Mouse (Mus musculus) lung, adult 2 months (tissue): ENCODE data around the gene Sparcl1.

Experiments
- CTCF ChIP-seq: fragments of 200-500 bp; IDR thresholded peaks from 2 replicates; pipeline ENCODE4 v1.5.1; 2011; ENCODE audit warnings: mild to moderate bottlenecking, low read length, control low read depth; ENCODE audit not compliant: insufficient read depth
- POLR2A ChIP-seq: fragments of 200-500 bp; IDR thresholded peaks from 2 replicates; pipeline ENCODE4 v1.6.1; 2011; ENCODE audit warnings: low read depth, mild to moderate bottlenecking, control low read depth, low read length, borderline replicate concordance; ENCODE audit errors: extremely low read depth

GRCm38 (mm10) chr5:104048139-104048538 is 65.4 kb downstream of the Sparcl1 start:
- no peak for TF ChIP-seq CTCF
- no peak for TF ChIP-seq POLR2A
